8 mouse cellular contexts compared by ENCODE assay signal in genomic region chr9:44799102-44799957, GRCm38 (mm10). TPM values are rescaled to one million over a fixed set of nuclear protein-coding genes. Genes with fewer than 3 reads are reported as not detected.
A peak's percentile ranks its signal among the peaks of the same experiment; 100 is the strongest.
DNase-seq lines count a peak whose midpoint lies in the region; ATAC-seq and TF ChIP-seq lines count a peak whose summit lies in the region.

Tmem25 (minus strand) TSS chr9:44799307.

- no peaks in the 10 kb centered on the region for H3K27me3 ChIP-seq in Patski
- peaks cover 22% of the 10 kb centered on the region for H3K27me3 ChIP-seq in hindbrain, embryonic 12.5 days
- no peaks in the 10 kb centered on the region for H3K27me3 ChIP-seq in lung, postnatal 0 days (replicated peaks; ENCODE audit: insufficient read depth, low read length)

- H3K27ac ChIP-seq in hindbrain, embryonic 12.5 days = 0 out of 2 replicates have a peak within 1 kb of the TSS, but pooled peaks have one; percentile 60
- H3K27ac ChIP-seq in lung, postnatal 0 days (ENCODE audit: low read length) = peak within 1 kb of the TSS; percentile 51

- no peak for TF ChIP-seq CTCF in Patski (IDR thresholded peaks at IDR 0.05)
- TF ChIP-seq CTCF in lung, postnatal 0 days (IDR thresholded peaks at IDR 0.05) = no peak

- H3K36me3 ChIP-seq in hindbrain, embryonic 12.5 days = no peaks in the 10 kb centered on the region
- no peaks in the 10 kb centered on the region for H3K36me3 ChIP-seq in lung, postnatal 0 days (ENCODE audit: insufficient read depth, low read length)

- peak within 1 kb of the TSS; percentile 87 for H3K4me2 ChIP-seq in hindbrain, embryonic 12.5 days (replicated peaks)
- H3K4me2 ChIP-seq in lung, postnatal 0 days (replicated peaks; ENCODE audit: low read depth, low read length) = peak within 1 kb of the TSS; percentile 93

- H3K4me3 ChIP-seq in hindbrain, embryonic 12.5 days = peak within 1 kb of the TSS; percentile 46
- H3K4me3 ChIP-seq in lung, postnatal 0 days (ENCODE audit: low read depth, low read length) = peak within 1 kb of the TSS; percentile 51

- H3K9me3 ChIP-seq in hindbrain, embryonic 12.5 days (replicated peaks) = no peaks in the 10 kb centered on the region
- H3K9me3 ChIP-seq in lung, postnatal 0 days (ENCODE audit: low read length) = no peaks in the 10 kb centered on the region

- under 1% methylated on average over 75 of the region's 75 CpGs for WGBS in hindbrain, embryonic 12.5 days
- 2% methylated on average over 68 of the region's 75 CpGs for WGBS in lung, postnatal 0 days

- ATAC-seq in Patski = peak; percentile 87
- ATAC-seq in hindbrain, embryonic 12.5 days (ENCODE audit: low FRiP score) = peak; percentile 95
- ATAC-seq in lung, postnatal 0 days = peak; percentile 92

- H3K9ac ChIP-seq in hindbrain, embryonic 12.5 days = peak within 1 kb of the TSS; percentile 63
- H3K9ac ChIP-seq in lung, postnatal 0 days (replicated peaks; ENCODE audit: low read depth) = peak within 1 kb of the TSS; percentile 29; the same call in 1 of the 2 replicates

- in situ Hi-C loops in Patski (cut with MboI; ENCODE audit: low pct_unique_long_range_greater_than_20kb) = no loop called here

- peaks cover 11% of the 10 kb centered on the region for H3K4me1 ChIP-seq in hindbrain, embryonic 12.5 days
- H3K4me1 ChIP-seq in lung, postnatal 0 days (ENCODE audit: insufficient read depth, low read depth, low read length) = peaks cover 4% of the 10 kb centered on the region; the same call in 1 of the 2 replicates

- TF ChIP-seq EP300 in lung, postnatal 0 days (IDR thresholded peaks at IDR 0.05) = no peak

- CTCF ChIA-PET in Patski (lab: Charles Lee) = interaction anchor here (1.2 kb wide), 1 partner anchor 32 kb away, joined by 3 read pairs; the partner anchor contains the start of genes Arcn1 and Ift46

- DNase-seq in Patski (ENCODE audit: low read depth, low spot score) = peak; percentile 22
- DNase-seq in cerebellum, postnatal 14 days = peak; percentile 94 to 95
- DNase-seq in frontal cortex, postnatal 10 days (ENCODE audit: low spot score in 2 of 2) = peak; percentile 84 to 87
- peak; percentile 81 to 86 for DNase-seq in layer of hippocampus, postnatal 10 days (ENCODE audit: low spot score in 2 of 2)
- DNase-seq in lung, postnatal 0 days (ENCODE audit: low spot score) = peak; percentile 85
- DNase-seq in ovary, postnatal 14 days (ENCODE audit: low spot score) = peak; percentile 69
- DNase-seq in thymus, postnatal 10 days (ENCODE audit: low spot score in 2 of 2) = peak; percentile 47 to 49

- POLR2A ChIA-PET in Patski (lab: Charles Lee) = interaction anchor here (1.1 to 1.7 kb wide), 3 partner anchors 12 to 26 kb away, joined by 3 to 5 read pairs (median 3); no protein-coding TSS in a partner anchor

RNA-seq across cellular contexts. Expression of gene Tmem25, which starts in this region (rescaled TPM):
- 7.3 TPM for polyA plus RNA-seq in Patski (2021)
- 5.8 and 6.6 TPM in 2 replicates for polyA plus RNA-seq in hindbrain, embryonic 12.5 days (2016; fragmentation: Nextera tagmentation; extraction: Ambion mirVana)
- 10 to 100 TPM; 23.6 to 30.9 TPM for total RNA-seq in layer of hippocampus, postnatal 10 days (2021)
- polyA plus RNA-seq in lung, postnatal 0 days (2015; fragmentation: Nextera tagmentation; extraction: Ambion mirVana) = 0.91 and 1.0 TPM in 2 replicates

Comparison
In these comparisons a context has a peak if more than half of its experiments do, and no peak if none do; other contexts are left out.
1. Peak in every context shown above with its lines: DNase-seq, ATAC-seq, H3K4me3 ChIP-seq and H3K27ac ChIP-seq.
2. DNase-seq: peak in every context shown above with its lines; median percentile 94 in cerebellum, postnatal 14 days; 86 in frontal cortex, postnatal 10 days; 85 in lung, postnatal 0 days; 84 in layer of hippocampus, postnatal 10 days; 69 in ovary, postnatal 14 days; 48 in thymus, postnatal 10 days; 22 in Patski.